Mouse (Mus musculus) thymus, postnatal 10 days (tissue): ENCODE data around the gene Ankrd54.
"Not testable (repeated sequence)": the region's sequence is repeated elsewhere in the genome, so short reads cannot be mapped to it uniquely, and the experiment has no call there.

Experiments
- DNase-seq, 2 experiments: peaks; one replicate each; pipeline ENCODE4 v3.0.0; 2021; ENCODE audit warnings: low spot score in 2 of 2

Gene Ankrd54

GRCm38 (mm10) chr15:79018191-79018590, 44.5 kb downstream of the Ankrd54 start:
- no peak for DNase-seq

GRCm38 (mm10) chr15:79013382-79013781, 49.3 kb downstream of the Ankrd54 start:
- no peak for DNase-seq

GRCm38 (mm10) chr15:79011550-79011949, 51.1 kb downstream of the Ankrd54 start:
- no peak for DNase-seq

GRCm38 (mm10) chr15:79009734-79010133, 53.0 kb downstream of the Ankrd54 start:
- DNase-seq, result no peak

GRCm38 (mm10) chr15:79007836-79008235, 54.9 kb downstream of the Ankrd54 start:
- not testable (repeated sequence) for DNase-seq

- DNase-seq, result no peak
These were observed 55.6 kb downstream of the Ankrd54 start for GRCm38 (mm10) chr15:79007059-79007458.

GRCm38 (mm10) chr15:79006638-79007037, 56.1 kb downstream of the Ankrd54 start:
- no peak for DNase-seq

- no peak for DNase-seq
These were observed 57.1 kb downstream of the Ankrd54 start for GRCm38 (mm10) chr15:79005581-79005980.
